Mouse (Mus musculus): ENCODE measurements around the gene Hbb-bs.
"Not testable (repeated sequence)": the region's sequence is repeated elsewhere in the genome, so short reads cannot be mapped to it uniquely, and the experiment has no call there.

The Hbb-bs gene

DNA sequence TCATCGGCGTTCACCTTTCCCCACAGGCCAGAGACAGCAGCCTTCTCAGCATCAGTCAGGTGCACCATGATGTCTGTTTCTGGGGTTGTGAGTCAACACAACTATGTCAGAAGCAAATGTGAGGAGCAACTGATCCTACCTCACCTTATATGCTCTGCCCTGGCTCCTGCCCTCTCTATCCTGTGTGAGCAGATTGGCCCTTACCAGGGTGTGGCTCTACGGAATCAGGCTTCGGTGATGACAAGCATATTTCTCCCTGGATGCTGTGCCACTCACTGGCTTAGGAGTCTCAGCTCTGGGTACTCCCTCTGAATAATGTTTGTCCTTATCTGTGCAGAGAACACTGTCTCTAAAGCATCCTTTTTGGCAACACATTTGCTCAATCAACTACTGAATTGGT, at the start of gene Hbb-bs:
Gene Hbb-bs, minus strand, starts transcription at position 289 of the 400 bp plus-strand sequence.
- peak; percentile 81 for DNase-seq (ENCODE audit: low read depth)

DNA sequence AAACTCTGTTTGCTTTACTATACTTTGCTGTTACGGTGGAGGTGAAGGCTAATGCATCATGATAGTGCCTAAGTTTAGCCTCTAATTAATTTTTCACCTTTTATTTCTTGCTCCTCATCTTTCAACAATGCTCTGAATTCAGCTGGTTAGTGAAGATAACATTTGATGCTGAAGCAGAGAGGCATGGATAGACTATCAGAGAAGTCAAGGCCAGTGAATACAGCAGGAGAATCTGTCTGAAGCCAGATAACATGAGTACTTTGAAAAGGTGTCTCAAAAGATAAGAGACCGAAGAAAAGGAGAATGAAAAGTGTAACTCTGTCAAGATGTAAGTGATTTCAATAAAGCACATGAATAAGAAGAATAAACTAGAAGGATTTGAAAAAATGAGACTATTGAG, 49.2 kb upstream of the Hbb-bs start:
- DNase-seq (ENCODE audit: low read depth) = peak; percentile 73

DNA sequence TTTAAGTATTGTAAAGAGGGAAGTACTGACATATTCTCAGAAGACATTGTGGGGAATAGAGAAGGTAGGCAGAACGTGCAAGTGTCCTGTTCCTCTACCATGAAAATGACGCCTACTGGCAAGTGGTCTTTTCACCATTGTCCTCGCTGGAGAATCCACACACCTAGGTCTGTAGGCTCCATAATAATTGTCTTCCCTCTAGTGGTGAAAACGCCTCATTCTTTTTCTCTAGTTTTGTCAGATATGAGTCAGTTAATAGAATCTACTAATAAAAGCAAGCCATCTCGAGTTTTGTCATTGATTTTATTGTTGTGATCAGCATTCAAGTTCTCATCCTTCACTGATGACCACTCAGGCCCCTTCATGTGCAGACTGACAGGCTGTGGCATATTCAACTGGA, 46.6 kb upstream of the Hbb-bs start:
- no peak for DNase-seq (ENCODE audit: low read depth)

DNA sequence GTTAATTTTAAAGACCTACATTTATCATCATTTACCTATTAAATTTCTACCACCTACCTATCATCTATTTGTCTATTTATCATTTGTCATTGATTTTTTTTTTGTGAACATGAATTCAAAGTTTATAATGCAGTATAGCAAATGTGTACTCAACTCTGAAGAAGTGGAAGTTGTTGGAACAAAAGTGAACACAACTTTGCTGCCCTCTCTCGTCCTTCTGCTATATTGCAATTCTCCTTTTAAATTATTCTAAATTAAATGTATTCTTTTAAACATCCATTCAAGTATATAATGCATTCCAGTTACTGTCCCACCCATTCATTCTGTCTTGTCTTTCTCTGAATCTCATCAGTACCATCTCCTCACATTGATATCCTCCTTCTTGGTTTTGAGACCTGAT, 45.2 kb upstream of the Hbb-bs start:
- DNase-seq (ENCODE audit: low read depth) = peak; percentile 71

DNA sequence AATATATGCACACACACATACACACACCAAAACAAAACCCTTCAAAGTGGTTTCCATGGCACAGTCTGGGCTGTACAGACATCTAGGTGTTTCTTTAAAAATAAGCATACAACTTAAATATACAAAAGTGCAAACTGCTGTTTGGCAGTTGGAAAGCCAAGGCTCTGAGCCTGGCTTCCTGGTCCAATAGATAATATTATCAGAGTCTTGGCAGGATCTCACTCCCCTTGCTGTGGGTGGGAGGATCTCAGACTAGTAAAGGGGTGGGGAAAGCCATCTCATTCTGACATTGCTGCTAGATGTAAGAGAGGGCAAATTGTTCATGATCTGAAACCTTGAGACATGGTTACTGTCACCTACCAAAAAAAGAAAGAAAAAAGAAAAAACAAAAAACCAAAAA, 42.8 kb upstream of the Hbb-bs start:
- DNase-seq (ENCODE audit: low read depth) = peak; percentile 91

DNA sequence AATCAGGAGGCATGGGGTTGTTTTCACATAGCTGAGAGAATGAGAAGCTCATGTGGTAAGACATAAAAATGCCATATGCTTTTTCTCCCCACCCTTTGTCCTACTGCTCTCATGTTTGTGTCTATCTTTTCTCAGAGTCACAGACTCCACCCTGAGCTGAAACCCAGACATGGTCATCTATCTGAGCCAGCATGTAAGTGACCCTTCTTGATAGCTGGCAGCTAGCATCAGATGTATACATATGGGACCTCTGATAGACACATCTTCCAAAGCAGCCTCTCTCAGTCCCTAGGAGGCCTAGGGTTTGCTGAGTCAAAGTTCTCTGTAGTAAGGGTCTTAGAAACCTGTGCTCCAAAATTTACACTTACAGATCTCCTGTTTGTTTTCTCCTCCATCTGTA, 37.8 kb upstream of the Hbb-bs start:
- DNase-seq (ENCODE audit: low read depth) = peak; percentile 81

DNA sequence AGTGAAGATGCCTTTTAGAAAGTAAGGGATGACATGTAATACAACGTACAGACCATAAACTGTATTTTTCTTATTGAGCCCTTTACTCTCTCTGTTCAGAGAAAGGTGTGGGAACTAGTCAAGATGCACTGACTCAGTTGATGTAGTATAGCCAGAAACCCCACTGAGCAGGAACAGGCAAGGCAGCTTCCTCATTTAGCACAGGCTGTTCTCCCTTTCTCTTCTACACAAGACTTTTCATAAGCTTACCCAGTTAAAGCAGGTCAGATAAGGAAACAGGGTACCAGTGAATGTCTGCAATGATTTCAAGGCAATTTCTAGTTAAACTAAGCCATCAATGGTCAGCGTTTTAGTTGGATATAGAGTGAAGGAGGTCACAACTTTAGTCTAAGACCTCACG, 33.6 kb upstream of the Hbb-bs start:
- no peak for DNase-seq (ENCODE audit: low read depth)

DNA sequence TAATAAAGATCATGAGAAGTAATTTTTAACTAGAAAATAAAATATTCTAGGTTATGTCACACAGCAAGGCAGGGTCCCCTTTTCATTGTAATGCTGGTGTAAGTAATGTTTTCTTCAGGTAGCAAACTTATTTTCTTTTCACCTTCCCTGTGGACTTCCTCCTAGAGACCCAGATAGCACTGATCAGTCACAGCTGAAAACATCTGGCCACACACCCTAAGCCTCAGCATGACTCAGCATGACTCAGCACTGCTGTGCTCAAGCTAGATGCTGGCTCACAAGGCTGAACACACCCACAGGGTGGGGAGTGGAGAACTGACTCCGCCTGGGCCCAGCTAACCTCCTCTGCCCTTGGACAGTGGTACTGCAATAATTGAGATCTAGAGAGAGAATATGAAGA, 33.0 kb upstream of the Hbb-bs start:
- peak; percentile 99 for DNase-seq (ENCODE audit: low read depth)

DNA sequence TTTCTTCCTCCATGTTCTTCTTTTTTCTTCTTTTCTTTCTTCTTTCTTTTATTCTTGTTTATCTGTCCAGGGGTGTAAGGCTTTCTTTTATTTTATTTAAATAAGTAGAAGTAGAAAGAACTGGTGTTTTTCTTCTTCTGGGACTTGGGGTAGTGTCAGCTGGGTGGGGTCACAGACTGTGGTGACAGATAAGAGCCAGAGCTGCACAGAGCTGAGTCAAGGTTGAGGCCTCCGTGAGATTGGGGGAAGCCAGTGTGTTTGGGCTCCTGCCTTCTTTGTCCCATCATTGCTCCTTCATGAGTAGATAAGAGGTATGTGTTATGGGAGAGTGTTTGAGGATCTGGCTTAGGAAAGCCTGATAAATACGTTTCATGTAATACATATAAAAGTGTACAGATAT, 31.2 kb upstream of the Hbb-bs start:
- peak; percentile 85 for DNase-seq (ENCODE audit: low read depth)

DNA sequence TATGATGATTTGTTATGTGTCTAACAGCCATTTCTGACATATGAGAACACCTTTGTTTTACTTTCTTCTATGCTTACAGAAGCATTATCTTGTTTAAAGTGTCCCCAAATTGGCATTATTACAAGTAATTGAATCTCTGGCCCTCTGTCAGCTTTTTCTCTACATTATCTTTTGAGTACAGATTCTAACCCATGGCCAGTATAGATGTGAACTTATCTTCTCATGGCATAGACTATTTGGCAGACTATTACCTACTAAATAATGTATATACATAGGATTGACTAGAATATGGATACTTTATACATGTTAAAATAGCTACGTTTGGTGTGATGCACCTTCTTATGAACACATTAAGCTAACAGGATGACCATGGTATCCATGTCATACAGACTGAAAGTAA, 26.8 kb upstream of the Hbb-bs start:
- no peak for DNase-seq (ENCODE audit: low read depth)

DNA sequence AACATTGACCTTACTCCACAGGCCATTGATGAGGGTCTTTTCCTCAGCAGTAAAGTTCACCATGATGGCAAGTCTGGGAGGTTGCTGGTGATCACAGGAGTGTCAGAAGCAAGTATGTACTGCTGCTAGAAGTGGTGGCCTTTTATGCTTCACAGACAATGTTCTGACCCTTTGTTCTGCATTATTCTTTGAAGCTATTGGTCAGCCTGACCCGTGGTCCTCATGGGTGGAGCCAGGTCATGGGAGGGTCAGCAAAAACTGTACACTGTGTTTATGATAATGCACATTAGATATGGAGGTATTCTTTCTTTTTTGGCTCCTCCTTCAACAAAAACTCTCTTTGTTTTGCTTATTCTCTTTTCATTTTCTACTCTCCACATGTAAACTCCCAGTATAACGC, 25.2 kb upstream of the Hbb-bs start, which contains the start of gene Hbb-y:
Gene Hbb-y, minus strand, starts transcription at position 127 of the 400 bp plus-strand sequence.
- no peak for DNase-seq (ENCODE audit: low read depth)

DNA sequence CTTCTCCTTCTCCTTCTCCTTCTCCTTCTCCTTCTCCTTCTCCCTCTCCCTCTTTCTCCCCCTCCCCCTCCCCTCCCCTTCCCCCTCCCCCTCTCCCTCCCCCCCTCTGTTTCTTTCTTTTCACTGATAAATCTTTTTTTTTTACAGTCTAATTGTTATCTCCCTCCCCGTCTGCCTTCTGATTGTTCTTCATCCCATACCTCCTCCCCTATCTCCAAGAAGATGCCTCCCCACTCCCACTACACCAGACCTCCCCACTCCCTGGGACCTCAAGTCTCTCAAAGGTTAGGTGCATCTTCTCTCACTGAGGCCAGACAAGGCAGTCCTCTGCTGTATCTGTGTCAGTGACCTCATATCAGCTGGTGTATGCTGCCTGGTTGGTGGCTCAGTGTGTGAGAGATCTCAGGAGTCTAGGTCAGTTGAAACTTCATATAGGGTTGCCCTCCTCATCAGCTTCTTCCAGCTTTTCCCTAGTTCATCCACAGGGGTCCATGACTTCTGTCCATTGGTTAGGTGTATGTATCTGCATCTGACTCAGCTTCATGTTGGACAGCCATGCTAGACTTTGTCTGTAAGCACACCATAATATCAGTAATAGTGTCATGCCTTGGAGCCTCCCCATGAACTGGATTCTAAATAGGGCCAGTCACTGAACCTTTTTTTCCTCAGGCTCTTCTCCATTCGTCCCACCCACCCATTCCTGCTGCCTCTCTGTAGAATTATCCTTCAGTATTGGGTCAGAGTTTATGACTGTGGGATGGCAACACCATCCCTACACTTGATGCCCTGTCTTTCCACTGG, 16.8 kb upstream of the Hbb-bs start:
- no peak for DNase-seq (ENCODE audit: low read depth)

DNA sequence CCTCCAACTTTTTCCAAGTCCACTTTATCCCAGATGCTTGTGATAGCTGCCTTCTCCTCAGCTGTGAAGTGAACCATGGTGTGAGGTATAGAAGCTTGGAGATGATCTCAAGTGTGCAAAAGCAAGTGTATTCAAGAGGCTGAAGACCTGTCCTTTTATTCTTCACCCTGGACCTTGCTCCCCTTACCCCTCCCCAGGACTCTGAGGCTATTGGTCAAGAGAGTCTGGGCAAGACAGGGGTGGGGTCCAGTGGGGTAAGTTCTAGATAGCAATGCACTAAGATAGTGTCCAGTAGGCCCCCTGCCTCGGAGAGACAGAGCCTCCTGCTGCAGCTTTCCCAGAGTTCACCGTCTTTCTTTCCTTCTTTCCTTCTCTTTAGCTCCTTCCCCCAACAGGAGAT, 15.1 kb upstream of the Hbb-bs start, which contains the start of gene Hbb-bh1:
Gene Hbb-bh1, minus strand, starts transcription at position 131 of the 400 bp plus-strand sequence.
- no peak for DNase-seq (ENCODE audit: low read depth)

DNA sequence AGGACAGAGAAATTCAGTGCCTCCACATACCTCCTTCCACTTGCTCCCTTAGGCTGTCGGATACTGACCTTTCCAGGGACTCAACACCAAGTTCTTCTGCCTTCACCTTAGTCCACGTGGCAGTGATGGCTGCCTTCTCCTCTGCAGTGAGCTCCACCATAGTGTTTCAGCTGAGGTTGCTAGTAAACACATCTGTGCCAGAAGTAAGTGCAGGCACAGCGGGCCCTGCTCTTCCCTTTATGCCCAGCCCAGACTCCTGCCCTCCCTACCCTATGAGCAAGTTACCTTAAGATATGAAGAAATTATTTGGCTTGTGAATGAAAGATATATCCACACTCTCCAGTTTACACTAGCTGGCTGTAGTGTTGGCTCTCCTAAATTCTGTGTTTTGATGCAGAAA, 12.4 kb upstream of the Hbb-bs start, which contains the start of gene Hbb-bh2:
Gene Hbb-bh2, minus strand, starts transcription at position 253 of the 400 bp plus-strand sequence.
- DNase-seq (ENCODE audit: low read depth) = no peak

DNA sequence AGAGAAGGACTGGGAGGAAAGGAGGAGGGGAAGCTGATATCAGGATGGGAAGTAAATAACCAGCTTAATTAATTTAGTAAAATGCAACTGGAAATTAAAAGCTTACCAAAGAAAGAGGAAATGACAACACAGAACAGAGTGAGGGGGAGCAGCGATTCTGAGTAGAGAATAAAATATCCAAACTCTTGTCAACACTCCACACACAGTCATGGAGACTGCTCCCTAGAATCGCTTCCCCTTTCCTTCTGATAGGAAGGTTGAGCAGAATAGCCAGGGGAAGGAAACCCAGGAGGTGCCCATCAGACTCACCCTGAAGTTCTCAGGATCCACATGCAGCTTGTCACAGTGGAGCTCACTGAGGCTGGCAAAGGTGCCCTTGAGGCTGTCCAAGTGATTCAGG, 757 bp downstream of the Hbb-bs start:
- DNase-seq (ENCODE audit: low read depth) = not testable (repeated sequence)

DNA sequence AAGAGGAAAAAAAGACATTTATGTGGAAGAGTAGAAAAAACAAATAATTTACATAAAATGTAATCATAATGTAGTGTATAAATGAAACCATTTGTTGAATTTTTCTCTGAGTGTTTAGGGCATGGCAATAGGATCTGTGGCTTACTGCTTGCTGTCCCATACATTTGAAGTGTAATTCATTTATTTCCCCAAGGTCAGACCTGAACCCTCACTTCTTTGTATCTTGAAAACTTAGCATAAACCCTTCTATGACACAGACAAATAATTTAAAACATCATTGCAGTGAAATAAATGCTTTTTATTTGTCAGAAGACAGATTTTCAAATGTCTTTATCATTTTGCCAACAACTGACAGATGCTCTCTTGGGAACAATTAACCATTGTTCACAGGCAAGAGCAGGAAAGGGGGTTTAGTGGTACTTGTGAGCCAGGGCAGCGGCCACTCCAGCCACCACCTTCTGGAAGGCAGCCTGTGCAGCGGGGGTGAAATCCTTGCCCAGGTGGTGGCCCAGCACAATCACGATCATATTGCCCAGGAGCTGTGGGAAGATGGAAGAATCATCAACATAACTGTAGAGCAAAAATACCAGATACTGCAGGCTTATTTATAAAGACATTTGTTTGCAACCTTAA, 1.5 kb downstream of the Hbb-bs start:
- DNase-seq (ENCODE audit: low read depth) = no peak

DNA sequence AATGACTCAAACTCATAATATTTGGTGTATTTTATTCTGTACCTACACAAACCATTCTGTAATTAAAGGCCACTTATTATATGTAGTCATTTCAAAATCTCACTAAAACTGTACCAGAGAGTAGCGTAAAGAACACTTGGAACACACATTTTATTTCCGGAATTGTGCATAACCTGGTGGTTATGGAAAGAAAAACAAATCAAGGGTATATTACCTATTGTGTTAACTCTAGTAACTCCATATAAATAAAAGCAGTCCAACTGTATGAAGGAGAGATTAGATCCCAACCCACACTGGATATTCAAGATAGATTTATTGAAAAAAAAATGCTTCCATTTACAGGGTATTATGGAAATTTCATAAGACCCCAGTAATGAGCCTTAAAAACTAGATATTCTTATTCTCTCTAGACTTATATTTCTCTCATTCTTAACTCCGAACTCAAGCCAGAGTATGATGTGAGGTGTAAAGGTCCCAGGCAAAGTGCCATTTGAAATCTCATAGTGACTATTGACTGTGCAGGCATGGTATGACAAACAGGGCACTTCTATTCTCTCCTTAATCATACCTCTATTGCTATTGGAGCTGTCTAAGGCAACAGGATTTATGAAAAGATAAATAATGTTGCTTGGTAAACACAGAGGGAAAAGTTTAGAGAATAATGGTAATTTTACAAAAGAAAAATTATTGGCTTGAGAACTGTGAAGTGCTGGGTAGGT, 2.2 kb downstream of the Hbb-bs start:
- no peak for DNase-seq (ENCODE audit: low read depth)

DNA sequence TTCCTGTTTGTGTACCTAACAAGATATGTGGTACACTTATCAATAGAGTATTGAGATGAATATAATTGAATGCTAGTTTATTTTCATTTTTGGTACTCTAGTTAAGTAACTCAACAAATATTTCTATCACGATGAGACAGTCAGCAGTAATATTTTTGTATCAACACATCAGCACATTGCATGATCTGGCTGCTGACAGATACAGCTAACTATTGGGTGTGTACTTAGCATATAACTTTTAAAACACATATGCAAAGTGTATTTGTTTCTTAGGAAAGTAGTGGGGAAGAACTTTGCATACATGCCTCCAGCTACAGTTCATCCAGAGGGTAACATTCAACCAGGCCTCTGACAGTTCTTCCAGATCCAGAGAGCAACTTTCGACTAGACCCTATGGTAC, 3.3 kb downstream of the Hbb-bs start:
- no peak for DNase-seq (ENCODE audit: low read depth)

DNA sequence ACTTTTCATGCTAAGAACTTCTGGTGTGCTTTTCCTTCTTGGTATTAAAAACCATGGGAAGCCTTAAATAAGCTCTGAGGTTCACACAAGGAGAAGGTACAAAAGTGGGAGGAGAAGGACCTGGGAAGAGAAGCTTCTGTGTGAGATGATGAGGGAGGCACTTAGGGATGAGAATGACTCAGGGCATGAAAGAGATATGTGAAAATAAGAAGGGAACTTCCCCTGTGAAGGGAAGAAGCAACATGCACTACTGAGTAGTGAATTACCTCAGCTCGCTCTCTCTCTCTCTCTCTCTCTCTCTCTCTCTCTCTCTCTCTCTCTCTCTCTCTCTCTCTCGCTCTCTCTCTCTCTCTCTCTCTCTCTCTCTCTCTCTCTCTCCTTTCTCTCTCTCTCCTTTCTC, 12.8 kb downstream of the Hbb-bs start:
- DNase-seq (ENCODE audit: low read depth) = not testable (repeated sequence)

DNA sequence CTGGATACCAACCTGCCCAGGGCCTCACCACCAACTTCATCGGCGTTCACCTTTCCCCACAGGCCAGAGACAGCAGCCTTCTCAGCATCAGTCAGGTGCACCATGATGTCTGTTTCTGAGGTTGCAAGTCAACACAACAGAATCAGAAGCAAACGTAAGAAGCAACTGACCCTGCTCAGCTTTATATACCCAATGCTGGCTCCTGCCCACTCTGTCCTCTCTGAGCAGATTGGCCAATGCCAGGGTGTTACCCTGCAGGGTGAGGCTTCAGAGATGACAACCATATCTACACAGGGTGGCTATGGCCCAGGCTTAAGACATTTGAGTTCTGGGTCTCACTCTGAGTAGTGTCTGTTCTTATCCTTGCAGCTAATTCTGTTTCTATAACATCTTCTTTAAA, 14.1 kb downstream of the Hbb-bs start, which contains the start of gene Hbb-bt:
Gene Hbb-bt, minus strand, starts transcription at position 231 of the 400 bp plus-strand sequence.
- DNase-seq (ENCODE audit: low read depth) = no peak

DNA sequence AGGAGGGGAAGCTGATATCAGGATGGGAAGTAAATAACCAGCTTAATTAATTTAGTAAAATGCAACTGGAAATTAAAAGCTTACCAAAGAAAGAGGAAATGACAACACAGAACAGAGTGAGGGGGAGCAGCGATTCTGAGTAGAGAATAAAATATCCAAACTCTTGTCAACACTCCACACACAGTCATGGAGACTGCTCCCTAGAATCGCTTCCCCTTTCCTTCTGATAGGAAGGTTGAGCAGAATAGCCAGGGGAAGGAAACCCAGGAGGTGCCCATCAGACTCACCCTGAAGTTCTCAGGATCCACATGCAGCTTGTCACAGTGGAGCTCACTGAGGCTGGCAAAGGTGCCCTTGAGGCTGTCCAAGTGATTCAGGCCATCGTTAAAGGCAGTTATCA, 14.7 kb downstream of the Hbb-bs start:
- not testable (repeated sequence) for DNase-seq (ENCODE audit: low read depth)

DNA sequence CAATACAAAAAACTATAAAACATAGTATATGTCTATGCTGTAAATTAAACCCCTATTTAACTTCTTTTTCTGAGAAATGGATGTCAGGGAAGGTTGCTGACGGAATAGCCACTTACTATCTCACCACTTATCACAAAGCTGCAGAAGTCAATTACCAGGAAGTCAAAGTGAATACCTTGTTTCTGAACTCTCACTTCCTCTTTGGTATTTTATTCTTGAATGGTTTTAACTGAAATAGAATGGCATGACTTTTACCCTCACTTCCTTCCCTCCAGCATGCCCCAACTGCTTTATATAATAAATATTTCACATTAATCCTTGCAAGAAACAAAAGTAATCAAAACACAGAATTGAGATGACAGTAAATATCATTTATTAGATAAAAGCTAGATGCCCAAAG, 15.7 kb downstream of the Hbb-bs start:
- peak; percentile 84 for DNase-seq (ENCODE audit: low read depth)
